Mouse (Mus musculus) hindbrain, embryonic 14.5 days (tissue): ENCODE data around the gene Ythdf1. TPM values are rescaled to one million over a fixed set of nuclear protein-coding genes. Genes with fewer than 3 reads are reported as not detected.

Experiments used
- ATAC-seq: fragments of 200-750 bp; cut with Nextera tagmentation; 2 replicates; pipeline ENCODE4 v1.8.0; 2017; ENCODE audit warnings: moderate number of reproducible peaks, mild to moderate bottlenecking, moderate TSS enrichment, moderate library complexity; ENCODE audit not compliant: low FRiP score
- DNase-seq: peaks from one replicate; pipeline ENCODE4 v3.0.0-alpha.2; 2015; ENCODE audit warnings: low spot score
- H3K27ac ChIP-seq: fragments of 300-500 bp; sonication (generic); 2 replicates; pipeline ENCODE4 v1.5.1; 2014; ENCODE audit warnings: mild to moderate bottlenecking, moderate library complexity
- H3K27me3 ChIP-seq: fragments of 300-500 bp; sonication (generic); 2 replicates; pipeline ENCODE4 v1.6.1; 2014; ENCODE audit warnings: mild to moderate bottlenecking, low read length, mixed read lengths; ENCODE audit not compliant: control insufficient read depth, insufficient read depth
- H3K36me3 ChIP-seq: fragments of 300-500 bp; sonication (generic); replicated peaks from 2 replicates; pipeline ENCODE4 v1.6.1; 2014; ENCODE audit not compliant: control insufficient read depth, insufficient read depth
- H3K4me1 ChIP-seq: fragments of 300-500 bp; sonication (generic); replicated peaks from 2 replicates; pipeline ENCODE4 v1.6.1; 2014; ENCODE audit warnings: antibody characterized with exemption, low read length, mixed read lengths; ENCODE audit not compliant: control insufficient read depth, insufficient read depth
- H3K4me2 ChIP-seq: fragments of 300-500 bp; sonication (generic); replicated peaks from 2 replicates; pipeline ENCODE4 v1.6.1; 2014; ENCODE audit warnings: mild to moderate bottlenecking, moderate library complexity
- H3K4me3 ChIP-seq: fragments of 300-500 bp; sonication (generic); replicated peaks from 2 replicates; pipeline ENCODE4 v1.5.1; 2014; ENCODE audit warnings: mild to moderate bottlenecking, low read length
- H3K9ac ChIP-seq: fragments of 300-500 bp; sonication (generic); 2 replicates; pipeline ENCODE4 v1.6.1; 2014
- H3K9me3 ChIP-seq: fragments of 300-500 bp; sonication (generic); 2 replicates; pipeline ENCODE4 v1.6.1; 2016; ENCODE audit warnings: low read length; ENCODE audit not compliant: control insufficient read depth
- WGBS: fragments of 180-500 bp; shearing (Covaris S2); extraction: QIAGEN DNeasy Blood & Tissue Kit; methylation state at CpG from one replicate; pipeline ENCODE4 v1.1.7; 2014; 5-methylcytosine and 5-hydroxymethylcytosine counted together
- polyA plus RNA-seq: library from polyadenylated mRNA; unstranded; fragments of >200 nt; fragmentation: Nextera tagmentation; extraction: Ambion mirVana; gene quantifications from 2 replicates; pipeline ENCODE4 v1.2.1, GENCODE M21; 2014

Ythdf1 gene
- 50.0 and 56.6 TPM in 2 replicates for polyA plus RNA-seq

GRCm38 (mm10) chr2:180920810-180921400 lies at the start of gene Ythdf1:
Gene Ythdf1 (minus strand): TSS chr2:180920949.
- ATAC-seq (peak; percentile 95), DNase-seq (peak; percentile 97)
- peak within 1 kb of the TSS; percentile 95 for H3K4me2 ChIP-seq
- peaks cover 30% of the 10 kb centered on the region for H3K36me3 ChIP-seq
- peak within 1 kb of the TSS; percentile 99 for H3K4me3 ChIP-seq
- peak within 1 kb of the TSS; percentile 76 for H3K27ac ChIP-seq
- H3K9me3 ChIP-seq: no peaks in the 10 kb centered on the region
- peaks cover 8% of the 10 kb centered on the region for H3K4me1 ChIP-seq
- no peaks in the 10 kb centered on the region for H3K27me3 ChIP-seq
- peak within 1 kb of the TSS; percentile 99 for H3K9ac ChIP-seq
- WGBS: under 1% methylated on average over 45 of the region's 56 CpGs

GRCm38 (mm10) chr2:180967010-180967763 lies 46.4 kb upstream of the Ythdf1 start, which contains the start of gene Arfgap1:
Gene Arfgap1 (plus strand): TSS chr2:180967225.
- Histone ChIP-seq H3K9me3 (no peaks in the 10 kb centered on the region), H3K27me3 (no peaks in the 10 kb centered on the region), H3K36me3 (peaks cover 30% of the 10 kb centered on the region), H3K4me2 (peak within 1 kb of the TSS; percentile 91), H3K9ac (peak within 1 kb of the TSS; percentile 90), H3K4me1 (peaks cover 15% of the 10 kb centered on the region), H3K4me3 (peak within 1 kb of the TSS; percentile 89), H3K27ac (peak within 1 kb of the TSS; percentile 93)
- WGBS: under 1% methylated on average over 57 of the region's 57 CpGs
- peak; percentile 91 for DNase-seq
- peak; percentile 93 for ATAC-seq

- Histone ChIP-seq H3K27ac (peak overlapping the region; percentile 93), H3K36me3 (peaks cover 21% of the 10 kb centered on the region), H3K4me2 (peak overlapping the region; percentile 91), H3K4me3 (peak overlapping the region; percentile 89), H3K9me3 (no peaks in the 10 kb centered on the region), H3K9ac (peak overlapping the region; percentile 90), H3K4me1 (peaks cover 15% of the 10 kb centered on the region), H3K27me3 (no peaks in the 10 kb centered on the region)
- no peak for DNase-seq
- 17% methylated on average over 14 of the region's 14 CpGs for WGBS
- no peak for ATAC-seq
Measured at GRCm38 (mm10) chr2:180966092-180966882, 45.5 kb upstream of the Ythdf1 start.

- no peaks in the 10 kb centered on the region; the same call in 1 of the 2 replicates for H3K36me3 ChIP-seq
- no peaks in the 10 kb centered on the region for H3K27me3 ChIP-seq
- peak; percentile 77 for DNase-seq
- H3K4me2 ChIP-seq: no peak overlapping the region
- no peak overlapping the region for H3K4me3 ChIP-seq
- WGBS: 4% methylated on average over 5 of the region's 5 CpGs
- no peak overlapping the region for H3K27ac ChIP-seq
- H3K9ac ChIP-seq: no peak overlapping the region
- no peak for ATAC-seq
- H3K9me3 ChIP-seq: no peaks in the 10 kb centered on the region
- H3K4me1 ChIP-seq: peaks cover 15% of the 10 kb centered on the region
Measured at GRCm38 (mm10) chr2:180963956-180964355, 43.2 kb upstream of the Ythdf1 start.

- ATAC-seq: no peak
- 86% methylated on average over 2 of the region's 2 CpGs for WGBS
- no peak overlapping the region for H3K27ac ChIP-seq
Measured at GRCm38 (mm10) chr2:180962616-180963308, 42.0 kb upstream of the Ythdf1 start.

GRCm38 (mm10) chr2:180960187-180960586 lies 39.4 kb upstream of the Ythdf1 start:
- Histone ChIP-seq H3K36me3 (no peaks in the 10 kb centered on the region), H3K27me3 (no peaks in the 10 kb centered on the region), H3K9me3 (no peaks in the 10 kb centered on the region), H3K4me3 (no peak overlapping the region), H3K9ac (no peak overlapping the region), H3K27ac (no peak overlapping the region), H3K4me2 (no peak overlapping the region), H3K4me1 (no peaks in the 10 kb centered on the region; the same call in 1 of the 2 replicates)
- DNase-seq (no peak), ATAC-seq (no peak)
- 83% methylated on average over 3 of the region's 3 CpGs for WGBS

More at GRCm38 (mm10) chr2:180962616-180963308, 42.0 kb upstream of the Ythdf1 start:
- no peak for DNase-seq
- Histone ChIP-seq H3K9ac (no peak overlapping the region), H3K4me2 (no peak overlapping the region), H3K36me3 (no peaks in the 10 kb centered on the region), H3K4me3 (no peak overlapping the region), H3K4me1 (peaks cover 8% of the 10 kb centered on the region), H3K9me3 (no peaks in the 10 kb centered on the region), H3K27me3 (no peaks in the 10 kb centered on the region)

- Histone ChIP-seq H3K4me2 (no peak overlapping the region), H3K36me3 (no peaks in the 10 kb centered on the region), H3K9ac (no peak overlapping the region), H3K4me1 (no peaks in the 10 kb centered on the region; the same call in 1 of the 2 replicates), H3K27ac (no peak overlapping the region), H3K4me3 (no peak overlapping the region), H3K27me3 (no peaks in the 10 kb centered on the region), H3K9me3 (no peaks in the 10 kb centered on the region)
- 79% methylated on average over 7 of the region's 7 CpGs for WGBS
- DNase-seq (no peak), ATAC-seq (no peak)
Measured at GRCm38 (mm10) chr2:180959605-180960004, 38.9 kb upstream of the Ythdf1 start.

GRCm38 (mm10) chr2:180954061-180955047 lies 33.6 kb upstream of the Ythdf1 start, which contains the start of gene Nkain4:
Gene Nkain4 (minus strand): TSS chr2:180954699.
- H3K36me3 ChIP-seq: no peaks in the 10 kb centered on the region
- peaks cover 36% of the 10 kb centered on the region for H3K4me1 ChIP-seq
- WGBS: under 1% methylated on average over 52 of the region's 52 CpGs
- H3K4me3 ChIP-seq: peak within 1 kb of the TSS; percentile 66
- H3K9ac ChIP-seq: peak within 1 kb of the TSS; percentile 86
- H3K27me3 ChIP-seq: no peaks in the 10 kb centered on the region
- H3K9me3 ChIP-seq: no peaks in the 10 kb centered on the region
- ATAC-seq (peak; percentile 93), DNase-seq (peak; percentile 80)
- peak within 1 kb of the TSS; percentile 92 for H3K27ac ChIP-seq
- H3K4me2 ChIP-seq: peak within 1 kb of the TSS; percentile 83
